ENCODE assay signal across 8 mouse cellular contexts in the genomic region with DNA sequence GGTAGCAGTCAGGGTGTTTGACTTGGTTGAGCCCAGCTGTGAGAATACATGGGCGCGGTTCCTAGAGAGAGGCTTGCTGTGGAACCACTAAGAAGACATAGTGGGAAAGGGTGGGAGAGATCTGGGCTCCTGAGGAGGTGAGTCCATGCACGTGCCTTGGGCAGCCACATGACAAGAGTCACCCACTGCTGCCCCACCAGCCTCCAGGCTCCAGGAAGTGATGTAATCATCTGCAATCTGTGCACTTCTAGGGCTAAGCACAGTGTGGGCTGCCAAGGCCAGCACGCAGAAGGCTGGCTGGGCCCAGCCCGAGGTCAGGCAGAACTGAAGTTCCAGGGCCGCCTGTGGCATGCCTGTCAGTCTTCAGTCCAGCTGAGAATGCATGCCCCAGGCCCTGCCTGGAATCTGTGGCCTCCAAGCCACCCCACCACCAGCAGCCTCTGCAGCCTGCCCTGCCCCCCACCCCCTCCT. TPM values are rescaled to one million over a fixed set of nuclear protein-coding genes. Genes with fewer than 3 reads are reported as not detected.
A peak's percentile ranks its signal among the peaks of the same experiment; 100 is the strongest.
DNase-seq lines count a peak whose midpoint lies in the region; ATAC-seq lines count a peak whose summit lies in the region.

No protein-coding gene starts in this region.

- no peaks in the 10 kb centered on the region for H3K27me3 ChIP-seq in midbrain, embryonic 10.5 days (ENCODE audit: low read depth, poor library complexity, severe bottlenecking)
- no peaks in the 10 kb centered on the region for H3K27me3 ChIP-seq in midbrain, embryonic 15.5 days (replicated peaks)
- no peaks in the 10 kb centered on the region for H3K27me3 ChIP-seq in midbrain, embryonic 16.5 days (ENCODE audit: control insufficient read depth, insufficient read depth, low read depth, low read length)

- no peak overlapping the region for H3K4me2 ChIP-seq in midbrain, embryonic 15.5 days
- no peak overlapping the region for H3K4me2 ChIP-seq in midbrain, embryonic 16.5 days (ENCODE audit: low read length)

- 85% methylated on average over 6 of the region's 6 CpGs for WGBS in midbrain, embryonic 10.5 days
- 83% methylated on average over 6 of the region's 6 CpGs for WGBS in midbrain, embryonic 15.5 days
- 81% methylated on average over 6 of the region's 6 CpGs for WGBS in midbrain, embryonic 16.5 days

- H3K4me1 ChIP-seq in midbrain, embryonic 10.5 days, result peaks cover 49% of the 10 kb centered on the region
- H3K4me1 ChIP-seq in midbrain, embryonic 15.5 days, result peaks cover 27% of the 10 kb centered on the region
- peaks cover 5% of the 10 kb centered on the region; the same call in 1 of the 2 replicates for H3K4me1 ChIP-seq in midbrain, embryonic 16.5 days (ENCODE audit: control insufficient read depth, insufficient read depth, low read length)

- ATAC-seq in midbrain, embryonic 15.5 days (replicated peaks), result no peak
- ATAC-seq in midbrain, embryonic 16.5 days, result no peak
- ATAC-seq in erythroblast, adult 5-6 weeks (replicated peaks; ENCODE audit: low FRiP score, poor library complexity, severe bottlenecking), result no peak

- H3K9ac ChIP-seq in midbrain, embryonic 15.5 days, result no peak overlapping the region
- no peak overlapping the region for H3K9ac ChIP-seq in midbrain, embryonic 16.5 days (ENCODE audit: low read depth, low read length)

- H3K36me3 ChIP-seq in midbrain, embryonic 10.5 days, result peaks cover 84% of the 10 kb centered on the region
- H3K36me3 ChIP-seq in midbrain, embryonic 15.5 days (replicated peaks), result no peaks in the 10 kb centered on the region; the same call in 1 of the 2 replicates
- H3K36me3 ChIP-seq in midbrain, embryonic 16.5 days (ENCODE audit: control insufficient read depth, insufficient read depth, low read length), result peaks cover 5% of the 10 kb centered on the region; the same call in 1 of the 2 replicates

- H3K4me3 ChIP-seq in midbrain, embryonic 10.5 days, result no peak overlapping the region
- H3K4me3 ChIP-seq in midbrain, embryonic 15.5 days, result no peak overlapping the region
- no peak overlapping the region for H3K4me3 ChIP-seq in midbrain, embryonic 16.5 days (ENCODE audit: low read depth, low read length)

- no peaks in the 10 kb centered on the region for H3K9me3 ChIP-seq in midbrain, embryonic 10.5 days (replicated peaks)
- no peaks in the 10 kb centered on the region for H3K9me3 ChIP-seq in midbrain, embryonic 15.5 days
- H3K9me3 ChIP-seq in midbrain, embryonic 16.5 days (replicated peaks; ENCODE audit: control insufficient read depth, low read length, poor library complexity, severe bottlenecking), result no peaks in the 10 kb centered on the region

- intact Hi-C loops in left cerebral cortex, postnatal 25 days (cut with DNase I), result no loop called here

- DNase-seq in midbrain, embryonic 10.5 days (ENCODE audit: low spot score), result no peak
- DNase-seq in brain, adult 2 months (ENCODE audit: low read depth, low spot score), result peak; percentile 65
- peak; percentile 52 for DNase-seq in kidney, postnatal 14 days
- DNase-seq in skeletal muscle tissue, adult 2 months (ENCODE audit: low read depth, low spot score), result peak; percentile 74
- DNase-seq in left cerebral cortex, postnatal 25 days (ENCODE audit: low spot score in 2 of 2), result no peak

- peak overlapping the region; percentile 13; the same call in 1 of the 2 replicates for H3K27ac ChIP-seq in midbrain, embryonic 10.5 days (replicated peaks)
- no peak overlapping the region for H3K27ac ChIP-seq in midbrain, embryonic 15.5 days
- no peak overlapping the region for H3K27ac ChIP-seq in midbrain, embryonic 16.5 days (ENCODE audit: low read length)

RNA-seq across cellular contexts. Expression of a gene that starts 46.3 kb away (rescaled TPM):
- polyA plus RNA-seq in midbrain, embryonic 10.5 days (2016; fragmentation: Nextera tagmentation; extraction: Ambion mirVana), result 42.2 and 55.8 TPM in 2 replicates
- polyA plus RNA-seq in midbrain, embryonic 15.5 days (2015; fragmentation: Nextera tagmentation; extraction: Ambion mirVana), result 77.3 and 78.8 TPM in 2 replicates
- total RNA-seq in left cerebral cortex, postnatal 25 days (2021), result 10 to 100 TPM; 85.1 to 95.2 TPM
- polyA plus RNA-seq in midbrain, embryonic 16.5 days (2015; fragmentation: Nextera tagmentation; extraction: Ambion mirVana), result 54.2 and 58.0 TPM in 2 replicates
- total RNA-seq in erythroblast, adult 5-6 weeks (2015; ENCODE audit: low replicate concordance), result 20.6 and 25.3 TPM in 2 replicates
- 1.4 and 12.3 TPM in 2 replicates for total RNA-seq in erythroblast, adult 5-6 weeks (2017; ENCODE audit: low replicate concordance)

Comparison
In these comparisons a context has a peak if more than half of its experiments do, and no peak if none do; other contexts are left out.
1. DNase-seq: peak in brain, adult 2 months (single experiment), kidney, postnatal 14 days (single experiment) and skeletal muscle tissue, adult 2 months (single experiment); none in midbrain, embryonic 10.5 days (single experiment) and left cerebral cortex, postnatal 25 days (0 of 2).